Mouse (Mus musculus) gastrocnemius, postnatal 36 days (tissue): ENCODE measurements around the gene Fam210b. TPM values are rescaled to one million over a fixed set of nuclear protein-coding genes. Genes with fewer than 3 reads are reported as not detected.
A peak's percentile ranks its signal among the peaks of the same experiment; 100 is the strongest.
"Not testable (repeated sequence)": the region's sequence is repeated elsewhere in the genome, so short reads cannot be mapped to it uniquely, and the experiment has no call there.

Experiments used
- DNase-seq, 2 experiments: peaks; one replicate each; pipeline ENCODE4 v3.0.0; 2022
- intact Hi-C: fragments of 180-260 bp; cut with DNase I; formaldehyde crosslinking; loops from one replicate; pipeline ENCODE4 v1.15.1; 2025
- long read RNA-seq, 2 experiments: library from polyadenylated mRNA; stranded (forward); transcript quantifications; one replicate each; pipeline ENCODE4 v2.0.0; 2021
- total RNA-seq, 2 experiments: library from RNA; stranded (reverse); gene quantifications; 2 replicates each; pipeline ENCODE4 v1.2.3; 2021

Gene Fam210b
- 1 to 10 TPM; 3.9 to 4.6 TPM for total RNA-seq
- long read RNA-seq, experiment 1, transcript Fam210b-201 (3 exons, 3,617 nt) = major isoform, 9 of 13 reads
- long read RNA-seq, experiment 1, partial matches to known transcripts = 0 of 13 reads
- long read RNA-seq, experiment 1, other reads (novel, unspliced or antisense) = 4 of 13 reads
- long read RNA-seq, experiment 2, transcript Fam210b-201 (3 exons, 3,617 nt) = major isoform, 15 of 25 reads
- long read RNA-seq, experiment 2, partial matches to known transcripts = 0 of 25 reads
- long read RNA-seq, experiment 2, other reads (novel, unspliced or antisense) = 10 of 25 reads

DNA sequence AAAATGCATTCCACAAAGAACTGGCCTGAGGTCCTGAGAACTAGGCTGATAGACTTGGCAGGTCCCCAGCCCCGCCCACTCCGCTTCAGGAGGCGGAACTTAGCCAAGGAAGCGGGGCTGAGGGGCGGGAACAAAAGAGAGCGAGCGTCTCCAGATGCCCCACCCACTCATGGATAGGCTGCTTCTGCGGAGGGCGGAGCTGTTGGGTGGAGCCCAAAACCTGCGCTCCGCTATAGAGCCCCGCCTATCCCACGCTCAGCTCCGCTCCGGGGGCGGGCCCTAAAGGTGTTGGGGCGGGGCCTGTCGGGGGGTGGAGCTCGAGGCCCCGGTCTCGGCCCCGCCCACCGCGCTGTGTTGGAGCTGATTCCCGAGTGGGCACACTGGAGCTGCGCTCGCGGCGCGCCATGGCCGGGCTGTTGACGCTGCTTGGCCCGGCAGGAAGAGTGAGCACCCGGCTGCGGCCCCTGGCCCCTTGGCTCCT is at the start of gene Fam210b:
Fam210b (plus strand) TSS at position 308 of the 481 bp plus-strand sequence.
- intact Hi-C loops = no loop called here
- DNase-seq = peak; percentile 91

DNA sequence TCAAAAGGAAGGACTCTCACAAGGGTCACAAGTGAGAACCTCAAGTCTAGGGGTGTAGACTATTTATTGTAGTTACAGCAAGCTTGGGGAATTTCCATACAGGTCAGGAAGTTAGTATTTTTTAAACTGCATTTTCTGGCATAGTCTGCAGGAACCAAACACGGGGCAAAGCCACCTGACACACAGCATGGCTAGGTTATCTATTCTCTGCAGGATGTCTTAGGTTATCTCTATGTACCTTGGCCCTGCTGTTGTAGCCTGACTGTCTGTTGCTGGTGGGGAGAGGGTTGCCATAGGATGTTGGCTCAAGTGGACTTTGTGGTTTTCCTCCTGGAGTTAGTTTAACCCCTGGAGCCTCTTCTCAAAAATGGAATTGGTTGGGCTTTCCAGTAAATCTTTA is 47.3 kb upstream of the Fam210b start:
- intact Hi-C loops = no loop called here
- DNase-seq = no peak

DNA sequence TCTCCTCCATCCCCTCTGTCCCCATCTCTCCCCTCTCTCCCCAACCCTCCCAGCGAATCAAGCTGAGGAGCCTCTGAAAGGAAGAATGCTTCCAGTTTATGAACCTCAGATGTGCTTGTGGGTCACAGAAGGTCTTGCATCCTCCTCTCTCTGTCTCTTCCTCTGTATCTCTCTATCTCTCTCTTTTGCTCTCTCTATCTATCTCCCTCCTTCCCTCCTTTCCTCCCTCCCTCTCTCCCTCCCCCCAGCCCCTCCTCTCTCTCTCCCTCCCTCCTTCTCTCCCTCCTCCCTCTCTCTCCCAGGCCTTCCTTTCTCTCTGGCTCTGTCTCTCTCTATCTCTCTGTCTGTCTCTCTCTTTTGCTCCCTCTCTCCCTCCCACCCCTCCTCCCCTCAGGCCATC is 46.8 kb upstream of the Fam210b start:
- no peak for DNase-seq

DNA sequence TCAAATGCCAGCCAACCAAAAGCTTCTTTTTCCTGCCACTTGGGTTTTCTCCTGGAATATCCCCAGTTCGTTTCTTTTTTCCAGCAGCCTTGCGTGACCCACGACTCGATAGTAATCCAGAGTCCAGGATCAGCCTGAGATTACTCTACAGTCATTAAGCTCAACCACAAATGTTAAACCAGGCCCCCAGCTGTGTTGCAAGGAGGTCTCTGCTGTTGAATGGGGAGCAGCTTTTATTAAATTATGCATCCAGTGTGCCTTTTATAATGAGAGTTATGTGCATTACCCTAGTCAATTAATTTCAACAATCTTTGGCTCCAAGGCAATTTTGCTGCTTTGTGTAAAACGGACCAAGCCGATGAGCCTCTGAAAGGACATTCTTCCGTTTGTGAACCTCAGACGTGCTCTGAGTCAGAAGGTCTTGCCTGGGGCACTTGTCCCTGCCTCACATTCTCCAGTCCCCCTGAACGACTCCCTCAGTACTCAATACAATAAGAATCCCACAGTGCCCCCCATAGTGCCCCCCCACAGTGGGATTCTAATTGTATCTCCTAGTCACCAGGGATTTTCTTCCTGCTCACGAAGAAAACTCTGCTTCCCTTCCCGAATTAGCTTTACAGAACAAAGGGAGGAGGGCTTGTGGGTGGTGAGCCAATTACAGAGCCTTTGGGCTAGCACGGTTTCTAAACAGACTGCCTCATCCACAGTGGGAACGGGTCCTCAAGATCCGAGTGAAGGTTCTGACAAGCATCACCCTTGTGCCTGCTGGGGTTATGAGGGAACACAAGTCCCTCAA is 46.0 kb upstream of the Fam210b start:
- intact Hi-C loops = no loop called here
- DNase-seq = no peak

More for the DNA sequence above, 46.8 kb upstream of the Fam210b start:
- intact Hi-C loops = no loop called here

DNA sequence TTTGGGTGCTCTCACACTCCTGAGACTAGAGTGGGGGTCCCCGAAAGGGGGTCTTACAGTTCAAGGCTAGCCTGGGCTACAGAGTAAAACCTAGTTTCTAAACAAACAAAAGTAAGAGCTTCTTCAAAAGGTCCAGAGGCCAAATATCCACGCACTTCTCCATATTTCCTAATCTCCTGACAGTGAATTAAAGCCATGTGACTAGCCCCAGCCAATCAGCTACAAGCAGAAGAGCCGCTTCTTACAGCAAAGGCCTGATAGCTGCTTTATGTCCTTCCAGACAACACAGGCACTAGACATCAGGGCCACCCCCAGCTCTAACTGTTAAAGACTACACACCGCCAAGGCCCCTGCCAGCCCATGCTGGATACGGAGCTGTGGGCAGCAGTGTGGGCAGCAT is 43.0 kb upstream of the Fam210b start:
- intact Hi-C loops = no loop called here
- no peak for DNase-seq

DNA sequence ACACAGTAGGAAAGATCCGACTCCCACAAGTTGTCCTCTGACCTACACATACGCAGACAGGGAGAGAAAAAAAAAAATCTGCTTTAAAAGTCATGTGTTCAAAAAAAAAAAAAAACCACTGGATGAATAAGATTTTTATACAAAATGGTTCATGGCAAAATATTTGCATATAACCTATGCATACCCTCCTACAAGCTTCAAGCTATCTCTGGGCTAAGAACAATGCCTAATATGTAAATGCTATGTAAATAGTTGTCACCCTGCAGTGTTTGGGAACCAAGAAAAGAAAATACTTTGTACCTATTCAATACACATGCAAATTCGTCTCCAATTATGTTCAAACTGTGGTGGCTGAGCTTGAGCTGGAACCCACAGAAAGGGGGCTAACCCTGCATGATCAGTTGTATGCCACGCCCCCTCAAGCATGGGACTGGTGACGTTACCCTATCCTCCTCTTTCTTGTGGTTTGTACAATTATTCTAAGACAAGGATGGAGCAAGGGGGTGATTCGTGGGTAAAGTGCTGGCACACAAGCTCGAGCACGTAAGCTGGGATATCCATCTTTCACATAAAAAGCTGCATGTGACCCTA is 41.2 kb upstream of the Fam210b start:
- no peak for DNase-seq
- intact Hi-C loops = no loop called here

DNA sequence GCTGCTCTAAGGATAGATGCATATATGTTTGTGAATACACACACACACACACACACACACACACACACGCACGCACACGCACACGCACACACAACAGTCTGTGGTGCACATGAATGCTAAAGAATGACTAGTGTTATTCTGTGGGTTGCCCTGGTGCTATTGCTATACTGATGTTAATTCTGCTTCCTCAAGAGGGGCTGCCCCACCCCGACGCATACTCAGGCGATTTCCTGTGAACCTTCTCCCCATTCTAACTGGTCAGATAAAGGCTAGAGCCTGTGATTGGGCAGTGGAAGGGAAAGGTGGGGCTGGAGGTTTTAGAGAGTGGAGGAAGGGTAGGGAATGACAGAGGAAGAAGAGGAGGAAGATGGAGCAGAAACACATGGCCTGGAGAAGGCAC is 39.8 kb upstream of the Fam210b start:
- intact Hi-C loops = not testable (repeated sequence)

DNA sequence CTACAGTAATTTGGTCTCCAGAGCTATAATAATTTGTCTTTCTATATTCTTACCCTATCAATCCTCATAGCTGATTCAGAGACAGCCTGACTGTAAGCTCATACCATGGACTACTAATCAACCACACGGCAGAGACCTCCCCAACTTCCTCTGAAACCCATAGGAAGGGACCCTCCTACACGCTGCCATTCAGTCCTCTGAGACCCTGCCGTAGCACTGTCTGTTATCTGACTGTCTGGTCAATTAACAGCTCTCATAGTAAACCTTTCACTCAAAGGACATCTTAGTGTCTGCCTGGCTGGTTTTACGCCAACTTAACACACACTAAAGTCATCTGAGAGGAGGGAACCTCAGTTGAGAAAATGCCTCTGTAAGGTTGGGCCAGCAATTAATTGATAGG is 38.8 kb upstream of the Fam210b start:
- intact Hi-C loops = no loop called here
- no peak for DNase-seq

More for the DNA sequence above, 39.8 kb upstream of the Fam210b start:
- not testable (repeated sequence) for DNase-seq

DNA sequence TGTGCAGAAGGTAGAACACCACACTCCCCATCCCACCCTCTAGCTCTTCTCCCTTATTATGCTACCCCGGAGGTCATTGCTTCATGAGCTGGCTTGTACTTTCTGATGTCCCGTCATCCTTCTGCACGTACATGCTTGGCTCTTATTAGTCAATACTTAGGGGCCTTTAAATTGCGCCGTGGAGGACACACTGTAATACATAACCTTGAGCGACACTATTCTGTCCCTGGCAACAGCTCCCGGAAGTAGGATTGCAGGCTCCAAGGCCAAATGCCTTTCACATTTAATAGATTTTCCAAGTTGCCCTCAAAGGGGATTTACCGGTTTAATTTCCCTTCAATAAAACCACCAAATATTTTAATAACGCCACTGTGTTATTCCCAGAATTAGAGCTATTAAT is 33.6 kb upstream of the Fam210b start:
- intact Hi-C loops = no loop called here

DNA sequence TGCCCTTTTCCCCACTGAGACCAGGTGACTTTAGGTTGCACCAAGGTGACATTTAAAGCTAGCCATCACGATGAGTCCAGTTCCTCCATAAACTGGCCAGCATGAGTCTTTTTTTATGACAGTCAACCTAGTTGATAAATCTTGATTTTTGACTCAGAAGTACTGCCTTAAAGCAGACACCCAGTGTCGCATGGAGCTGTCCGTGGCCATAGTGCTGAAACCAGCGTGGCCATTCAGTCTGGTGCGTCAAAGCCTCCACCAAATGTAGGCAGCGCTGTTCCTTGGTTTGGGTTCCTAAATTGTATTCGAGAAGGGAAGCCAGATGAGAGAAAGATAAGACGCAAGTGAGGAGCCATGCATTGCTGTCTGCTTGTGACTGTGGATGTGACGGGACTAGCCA is 24.5 kb upstream of the Fam210b start:
- DNase-seq = no peak
- intact Hi-C loops = no loop called here

More for the DNA sequence above, 33.6 kb upstream of the Fam210b start:
- DNase-seq = no peak

DNA sequence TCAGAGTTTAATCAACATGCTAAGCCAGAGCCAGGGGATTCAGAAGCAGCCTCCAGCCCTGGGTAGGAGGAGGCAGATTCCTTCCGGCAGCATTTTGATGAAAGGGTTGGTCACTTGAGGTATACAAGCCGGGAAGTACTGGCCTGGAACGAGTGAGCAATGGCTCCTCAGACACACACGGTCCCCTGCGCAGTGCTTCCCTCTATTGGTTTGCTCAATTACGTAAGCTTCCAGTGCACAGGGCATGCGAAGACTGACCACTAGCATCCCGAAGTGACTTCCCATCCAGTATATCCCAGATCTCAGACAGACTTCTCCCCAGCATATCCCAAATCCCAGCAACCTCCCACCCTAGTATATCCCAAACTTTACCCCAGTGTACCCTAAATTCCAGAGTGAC is 17.1 kb upstream of the Fam210b start:
- intact Hi-C loops = loop anchor here (5.0 kb wide), 2 partner anchors 81 to 106 kb away; partner anchors contain the start of gene Mc3r
- no peak for DNase-seq

DNA sequence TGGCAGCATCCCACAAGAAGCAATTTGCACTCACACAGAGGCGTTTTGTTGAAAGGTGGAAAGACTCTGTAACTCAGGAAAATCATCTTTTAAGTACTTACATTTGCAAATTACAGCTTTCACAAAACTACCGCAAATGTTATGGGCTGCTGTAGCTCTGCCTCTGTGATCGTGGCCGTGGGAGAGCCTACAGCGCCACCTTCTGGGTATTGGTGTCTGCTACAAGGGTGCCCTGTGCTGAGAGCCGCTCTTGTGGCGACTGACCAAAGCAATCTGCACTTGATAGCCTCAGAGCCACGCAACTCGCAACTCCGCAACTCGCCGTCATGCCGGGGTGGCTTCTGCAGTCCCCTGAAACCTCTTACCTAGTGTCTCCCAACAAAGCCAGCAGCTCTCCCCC is 16.2 kb upstream of the Fam210b start:
- peak in 1 of 2 experiments; percentile 11 for DNase-seq
- intact Hi-C loops = loop anchor here (5.0 kb wide), 2 partner anchors 82 to 107 kb away; partner anchors contain the start of gene Mc3r

DNA sequence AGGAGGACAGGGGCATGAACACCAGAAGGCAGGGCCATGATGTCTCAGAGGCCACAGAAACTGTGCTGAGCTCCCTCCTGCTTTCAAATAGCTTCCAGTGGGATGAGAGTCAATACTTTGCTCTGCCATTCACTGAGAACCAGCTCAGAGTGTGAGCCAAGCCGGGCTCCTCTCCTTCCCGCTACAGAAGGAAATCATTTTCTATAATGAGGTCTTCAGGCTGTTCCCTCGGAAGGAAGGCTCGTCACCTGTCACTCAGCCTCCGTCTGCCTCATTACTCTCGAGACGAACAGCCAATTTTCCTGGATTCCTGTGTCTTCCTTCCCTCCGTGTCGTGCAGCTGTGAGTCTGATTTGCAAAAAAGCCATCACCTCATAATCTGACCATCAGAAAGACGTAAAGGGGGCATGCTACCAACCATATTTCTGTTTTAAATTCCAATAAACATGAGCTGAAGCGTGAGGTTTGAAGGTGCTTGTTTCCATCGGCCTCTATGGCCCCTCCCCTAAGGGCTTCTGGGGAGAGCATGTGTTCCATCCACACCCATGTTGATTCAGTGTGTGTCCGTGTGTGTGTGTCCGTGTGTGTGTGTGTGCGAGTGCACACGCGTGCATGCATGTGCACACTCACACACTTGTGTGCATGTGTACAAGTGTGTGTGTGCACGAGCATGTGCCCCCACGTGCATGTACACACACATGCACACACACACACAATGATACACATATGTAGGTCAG is 7.0 kb upstream of the Fam210b start:
- intact Hi-C loops = no loop called here
- DNase-seq = no peak

DNA sequence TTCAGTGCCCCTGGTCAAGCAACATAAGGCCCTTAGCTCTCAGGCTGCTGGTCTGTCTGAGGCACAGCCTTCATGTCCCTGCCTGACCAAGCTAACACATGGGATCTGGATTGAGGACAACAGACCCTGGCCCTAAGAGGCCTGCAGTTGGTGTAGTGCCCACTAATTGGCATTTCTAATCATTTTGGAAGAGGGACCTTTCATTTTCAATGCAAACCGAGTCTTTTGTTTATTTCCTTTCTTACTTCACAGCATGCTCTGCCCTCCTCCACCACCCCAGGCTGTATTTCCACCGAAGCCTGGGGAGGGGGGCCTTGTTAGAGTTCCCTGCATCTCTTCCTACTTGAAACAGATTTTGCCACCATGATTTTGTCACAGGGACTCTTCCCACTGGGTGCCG is 4.4 kb upstream of the Fam210b start:
- intact Hi-C loops = no loop called here

DNA sequence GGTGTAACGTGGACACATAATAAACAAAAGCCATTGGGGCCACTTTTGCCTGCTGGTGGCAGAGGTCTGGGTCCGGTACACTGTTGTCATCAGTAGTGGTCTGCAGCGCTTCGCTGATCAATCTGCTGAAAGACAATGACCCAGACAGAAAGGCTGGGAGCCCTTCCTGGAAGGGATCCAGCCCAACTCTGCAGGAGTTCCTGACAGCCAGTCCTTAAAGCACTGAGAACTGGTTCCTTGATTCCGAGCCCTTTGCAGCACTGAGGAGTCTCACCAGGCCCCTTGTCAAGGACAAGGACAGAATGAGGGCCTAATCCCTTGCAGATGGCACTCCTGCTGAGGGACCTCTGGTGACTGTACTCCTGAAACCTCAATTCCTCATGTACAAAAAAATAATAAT is 3.8 kb upstream of the Fam210b start:
- intact Hi-C loops = no loop called here
- no peak for DNase-seq

More for the DNA sequence above, 4.4 kb upstream of the Fam210b start:
- no peak for DNase-seq

DNA sequence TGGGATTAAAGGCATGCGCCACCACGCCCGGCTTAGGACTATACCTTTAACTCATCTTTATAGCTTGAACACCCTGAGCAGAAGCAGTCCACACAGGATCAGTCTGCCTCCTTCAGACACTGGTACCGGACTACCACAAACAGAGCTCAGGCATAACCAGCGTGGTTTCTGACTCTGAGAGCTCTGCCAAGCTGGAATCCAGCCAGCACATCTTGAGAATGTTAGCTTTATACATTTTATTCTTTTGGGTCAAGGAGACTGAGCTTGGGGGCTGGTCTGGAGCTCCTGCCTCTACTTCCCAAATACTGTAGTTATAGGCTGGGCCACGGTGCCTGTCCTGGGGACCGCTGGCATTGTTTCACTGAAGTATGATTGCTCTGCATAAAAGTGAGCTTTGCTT is 1.6 kb upstream of the Fam210b start:
- intact Hi-C loops = no loop called here
- DNase-seq = no peak

DNA sequence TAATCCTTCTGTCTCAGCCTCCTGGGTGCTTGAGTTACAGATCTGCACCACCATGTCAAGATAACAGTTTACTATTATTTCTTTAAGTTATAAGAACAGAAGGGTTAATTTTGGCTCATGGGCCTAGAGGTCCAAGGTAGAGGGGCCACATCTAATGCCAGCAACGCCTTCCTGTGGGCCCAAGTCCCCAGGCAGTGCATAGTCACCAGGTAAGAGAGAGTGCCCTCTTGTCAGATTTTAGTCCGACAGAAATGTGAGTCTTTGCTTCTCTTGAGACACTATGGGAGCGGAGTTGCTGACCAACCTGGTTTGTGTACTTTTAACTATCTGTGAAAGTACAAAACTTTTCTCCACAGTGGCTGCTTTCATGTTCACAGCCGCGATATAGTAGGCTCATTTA is 696 bp upstream of the Fam210b start:
- intact Hi-C loops = no loop called here
- DNase-seq = no peak

DNA sequence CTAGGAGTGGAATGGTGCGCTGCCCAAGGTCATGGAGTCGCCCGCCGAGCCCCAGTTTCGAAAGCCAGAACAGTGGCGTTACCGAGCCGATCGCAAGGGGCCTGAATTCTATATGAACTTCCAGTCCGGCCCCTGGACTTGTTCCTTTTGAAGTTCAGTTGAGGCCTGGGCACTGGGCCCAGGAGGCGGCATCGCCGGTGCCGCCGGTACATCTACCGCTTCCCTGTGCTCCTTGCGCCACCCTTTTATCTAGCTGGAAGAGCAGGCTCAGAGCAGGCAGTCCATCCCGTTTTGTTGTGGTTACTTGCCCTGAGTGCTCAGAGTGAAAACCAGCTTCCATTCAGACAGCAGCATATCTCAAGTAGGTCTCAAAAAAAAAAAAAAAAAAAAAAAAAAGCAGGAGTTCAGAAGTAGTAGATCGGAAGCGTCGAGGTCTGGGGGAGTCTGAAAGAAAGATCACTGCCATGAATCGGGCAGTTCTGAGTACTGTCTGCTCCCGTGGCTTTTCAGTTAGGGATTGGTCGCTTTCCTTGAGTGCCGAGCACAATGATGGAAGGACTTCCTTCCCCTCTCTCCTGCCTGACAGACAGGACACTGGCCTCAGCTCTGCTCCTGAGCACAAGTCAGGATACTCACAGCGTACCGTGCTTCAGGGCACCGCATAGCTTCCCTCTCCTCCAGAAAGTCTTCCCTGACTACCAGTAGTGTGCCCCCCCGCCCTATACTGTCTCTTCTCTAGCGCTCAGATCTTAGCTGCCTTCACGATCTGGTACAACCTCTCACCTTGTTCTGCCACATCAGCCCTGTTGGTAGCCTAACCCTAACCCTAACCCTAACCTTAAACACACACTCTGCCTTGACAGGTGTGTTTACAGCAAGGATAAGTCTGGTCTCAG is 917 bp downstream of the Fam210b start:
- intact Hi-C loops = no loop called here
- DNase-seq = peak in 1 of 2 experiments; percentile 32

DNA sequence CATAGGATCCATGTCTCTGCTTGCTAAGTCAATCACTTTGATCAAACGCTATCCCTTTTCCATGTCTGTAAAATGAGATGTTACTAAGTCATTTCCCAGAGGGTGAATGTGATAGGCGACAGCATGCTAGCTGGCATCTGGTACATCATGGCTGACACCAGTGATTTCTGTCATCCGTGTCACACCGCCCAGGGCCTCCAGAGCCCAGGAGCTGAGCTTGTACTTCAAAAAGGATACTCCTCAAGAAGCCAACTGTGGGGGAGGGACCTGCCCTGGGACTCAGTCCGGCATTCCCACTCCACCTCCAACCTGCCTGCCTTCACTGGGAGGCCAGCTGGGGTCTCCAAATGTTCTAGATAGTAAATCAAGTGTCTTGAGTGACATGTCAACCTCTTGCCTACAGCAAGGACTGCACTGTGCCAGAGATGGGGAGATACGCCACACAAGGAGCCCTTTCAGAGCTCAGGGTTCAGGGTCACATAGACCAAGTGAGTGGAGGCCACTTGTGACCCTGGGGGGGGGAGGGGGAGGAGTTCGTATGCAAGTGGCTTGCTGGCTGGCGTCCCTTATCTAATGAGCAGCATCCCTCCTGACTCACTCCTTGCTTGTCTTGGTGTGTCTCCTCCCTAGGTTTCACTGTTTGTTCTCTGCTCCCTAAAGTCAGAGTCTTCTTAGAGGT is 1.7 kb downstream of the Fam210b start:
- intact Hi-C loops = no loop called here
- DNase-seq = no peak
